Mouse (Mus musculus): ENCODE measurements around the gene Sept14.

DNA sequence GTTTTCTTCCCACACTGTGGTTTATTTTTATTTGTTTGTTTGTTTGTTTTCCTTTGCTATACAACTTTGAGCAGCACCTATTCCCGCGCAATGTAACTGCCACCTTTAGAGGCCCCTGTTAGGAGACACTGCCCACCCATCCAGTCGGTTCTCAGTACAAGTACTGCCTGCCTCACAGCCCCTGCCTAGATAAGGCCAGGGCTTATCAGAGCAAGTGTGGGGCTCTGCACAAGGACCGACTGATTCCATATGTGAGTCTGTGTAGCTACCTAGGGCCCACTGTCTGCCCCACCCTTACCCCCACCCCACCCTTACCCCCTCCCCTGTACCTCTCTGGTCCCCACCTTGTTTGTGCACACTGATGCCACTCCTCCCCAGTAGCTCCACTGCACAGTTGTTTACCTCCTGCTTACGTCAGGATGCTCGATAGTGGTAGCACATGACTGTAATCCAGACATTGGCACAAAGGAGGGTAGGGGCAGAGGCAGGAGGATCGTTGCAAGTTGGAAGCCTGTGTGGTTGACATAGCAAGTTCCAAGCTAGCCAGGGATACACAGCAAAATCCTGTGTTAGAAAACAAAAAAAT lies 34.7 kb upstream of the Sept14 start:
- TF ChIP-seq POLR2A (IDR thresholded peaks at IDR 0.05; ENCODE audit: low read depth, low read length) (no peak), CTCF (IDR thresholded peaks at IDR 0.05; ENCODE audit: borderline replicate concordance, insufficient read depth, low read length) (no peak)

All from embryonic fibroblast, embryonic 13.5 days (primary cell).